In genomic region chr6:54629734-54630133, GRCm38 (mm10) we compare ENCODE assay signal across 9 mouse cellular contexts. TPM values are rescaled to one million over a fixed set of nuclear protein-coding genes. Genes with fewer than 3 reads are reported as not detected.
A peak's percentile ranks its signal among the peaks of the same experiment; 100 is the strongest.
DNase-seq lines count a peak whose midpoint lies in the region; ATAC-seq and TF ChIP-seq lines count a peak whose summit lies in the region.
"Had no signal": no experiment of that assay in that cellular context is flagged by ENCODE, and none has a peak within 500 bp of the region (broad histone marks: within the 10 kb centered on the region; RNA-seq: fewer than 3 reads in every experiment).

No protein-coding gene starts in this region.

- no peak for ATAC-seq in liver, embryonic 11.5 days (replicated peaks; ENCODE audit: low FRiP score)
- ATAC-seq in liver, embryonic 14.5 days (ENCODE audit: insufficient read depth) = no peak

- peak; percentile 37 for DNase-seq in adrenal gland, adult 2 months
- no peak for DNase-seq in adrenal gland, adult 8-10 months
- DNase-seq in liver = peak; percentile 27
- DNase-seq in liver, embryonic 11.5 days (ENCODE audit: low spot score) = no peak
- DNase-seq in cerebellum, postnatal 14 days = peak; percentile 39 to 44
- no peak for DNase-seq in liver, embryonic 14.5 days (ENCODE audit: low read depth in 3 of 3, low spot score in 3 of 3)
- DNase-seq in thymus, postnatal 25 days = peak; percentile 28
- DNase-seq in right cerebral cortex, postnatal 36 days (ENCODE audit: low spot score in 2 of 2) = no peak

- peak; percentile 58 for TF ChIP-seq CTCF in liver, embryonic 14.5 days (IDR thresholded peaks at IDR 0.05; ENCODE audit: low read depth)

- no peak overlapping the region for H3K4me3 ChIP-seq in liver, embryonic 11.5 days (ENCODE audit: low read depth, low read length)
- no peak overlapping the region for H3K4me3 ChIP-seq in liver, embryonic 14.5 days (ENCODE audit: insufficient read depth in 1 of 2, low read depth in 2 of 2, low read length in 2 of 2)
- H3K4me3 ChIP-seq: heart, embryonic 13.5 days had no signal

- no peaks in the 10 kb centered on the region for H3K27me3 ChIP-seq in liver, embryonic 11.5 days (replicated peaks; ENCODE audit: control insufficient read depth, insufficient read depth, low read length)
- no peaks in the 10 kb centered on the region for H3K27me3 ChIP-seq in liver, embryonic 14.5 days (ENCODE audit: control insufficient read depth, insufficient read depth, low read length)
- H3K27me3 ChIP-seq: heart, embryonic 13.5 days had no signal

- no peak overlapping the region for H3K4me2 ChIP-seq in liver, embryonic 11.5 days
- no peak overlapping the region for H3K4me2 ChIP-seq in liver, embryonic 14.5 days (ENCODE audit: low read depth)
- H3K4me2 ChIP-seq: heart, embryonic 13.5 days had no signal

- TF ChIP-seq EP300 in liver, embryonic 14.5 days (IDR thresholded peaks at IDR 0.05; ENCODE audit: low read depth) = no peak

- WGBS in liver, embryonic 11.5 days = 36% methylated on average over 7 of the region's 7 CpGs
- WGBS in liver, embryonic 14.5 days (ENCODE audit: insufficient replicate concordance) = 39% methylated on average over 7 of the region's 7 CpGs

- no peak overlapping the region for H3K27ac ChIP-seq in liver, embryonic 11.5 days (ENCODE audit: low read depth, low read length)
- no peak overlapping the region for H3K27ac ChIP-seq in liver, embryonic 14.5 days
- H3K27ac ChIP-seq: heart, embryonic 13.5 days had no signal

- H3K9ac ChIP-seq in liver, embryonic 11.5 days (ENCODE audit: low read depth, low read length) = no peak overlapping the region
- no peak overlapping the region for H3K9ac ChIP-seq in liver, embryonic 14.5 days (replicated peaks)
- H3K9ac ChIP-seq: heart, embryonic 13.5 days had no signal

- H3K4me1 ChIP-seq in liver, embryonic 11.5 days (replicated peaks; ENCODE audit: control insufficient read depth, insufficient read depth, low read length) = no peaks in the 10 kb centered on the region
- H3K4me1 ChIP-seq in liver, embryonic 14.5 days (replicated peaks; ENCODE audit: control insufficient read depth in 2 of 2, insufficient read depth in 2 of 2, low read length in 1 of 2) = no peaks in the 10 kb centered on the region
- H3K4me1 ChIP-seq: heart, embryonic 13.5 days had no signal

- no peaks in the 10 kb centered on the region for H3K9me3 ChIP-seq in liver, embryonic 11.5 days (ENCODE audit: control insufficient read depth, low read length)
- no peaks in the 10 kb centered on the region for H3K9me3 ChIP-seq in liver, embryonic 14.5 days (ENCODE audit: control insufficient read depth, low read length)
- H3K9me3 ChIP-seq: heart, embryonic 13.5 days had no signal

- no peaks in the 10 kb centered on the region for H3K36me3 ChIP-seq in liver, embryonic 11.5 days (ENCODE audit: control insufficient read depth, insufficient read depth, low read length)
- no peaks in the 10 kb centered on the region for H3K36me3 ChIP-seq in liver, embryonic 14.5 days (replicated peaks; ENCODE audit: control insufficient read depth, insufficient read depth, low read depth)

RNA-seq across cellular contexts. Expression of gene Fkbp14, which starts 32.6 kb away (rescaled TPM):
- total RNA-seq in adrenal gland, adult 2 months (2021) = 10 to 100 TPM; 14.9 to 28.4 TPM
- polyA plus RNA-seq in adrenal gland, adult 2 months (2012; rRNA removed) = 2.1 and 2.8 TPM in 2 replicates
- total RNA-seq in adrenal gland, adult 8-10 months (2022) = 10 to 100 TPM; 27.0 to 38.9 (median 31.5) TPM
- polyA plus RNA-seq in liver, embryonic 11.5 days (2014; fragmentation: Nextera tagmentation; extraction: Ambion mirVana) = 11.0 and 11.9 TPM in 2 replicates
- polyA plus RNA-seq in liver, embryonic 14.5 days (2012; rRNA removed) = 2.5 and 3.5 TPM in 2 replicates
- polyA plus RNA-seq in liver, embryonic 14.5 days (2014; fragmentation: Nextera tagmentation; extraction: Ambion mirVana) = 3.7 and 4.0 TPM in 2 replicates

RNA-seq across cellular contexts. Expression of gene Plekha8, which starts 34.8 kb away (rescaled TPM):
- 10 to 100 TPM; 17.8 to 18.0 TPM for total RNA-seq in adrenal gland, adult 2 months (2021)
- 2.6 and 2.8 TPM in 2 replicates for polyA plus RNA-seq in adrenal gland, adult 2 months (2012; rRNA removed)
- total RNA-seq in adrenal gland, adult 8-10 months (2022) = 10 to 100 TPM; 19.1 to 25.4 (median 20.4) TPM
- polyA plus RNA-seq in liver, embryonic 11.5 days (2014; fragmentation: Nextera tagmentation; extraction: Ambion mirVana) = 7.9 and 9.7 TPM in 2 replicates
- polyA plus RNA-seq in liver, embryonic 14.5 days (2012; rRNA removed) = 1.2 and 1.7 TPM in 2 replicates
- polyA plus RNA-seq in liver, embryonic 14.5 days (2014; fragmentation: Nextera tagmentation; extraction: Ambion mirVana) = 2.6 and 3.7 TPM in 2 replicates

RNA-seq across cellular contexts. Expression of gene Mturn, which starts 51.7 kb away (rescaled TPM):
- total RNA-seq in adrenal gland, adult 2 months (2021) = 10 to 100 TPM; 10.0 to 21.1 TPM
- 11.1 and 18.6 TPM in 2 replicates for polyA plus RNA-seq in adrenal gland, adult 2 months (2012; rRNA removed)
- 10 to 100 TPM; 15.6 to 30.6 (median 20.3) TPM for total RNA-seq in adrenal gland, adult 8-10 months (2022)
- polyA plus RNA-seq in liver, embryonic 11.5 days (2014; fragmentation: Nextera tagmentation; extraction: Ambion mirVana) = 1.4 and 1.8 TPM in 2 replicates
- 0.26 and 0.47 TPM in 2 replicates for polyA plus RNA-seq in liver, embryonic 14.5 days (2012; rRNA removed)
- polyA plus RNA-seq in liver, embryonic 14.5 days (2014; fragmentation: Nextera tagmentation; extraction: Ambion mirVana) = 0.75 and 0.81 TPM in 2 replicates

Comparison
In these comparisons a context has a peak if more than half of its experiments do, and no peak if none do; other contexts are left out.
1. DNase-seq: peak in adrenal gland, adult 2 months (single experiment), liver (single experiment), cerebellum, postnatal 14 days (2 of 2) and thymus, postnatal 25 days (single experiment); none in adrenal gland, adult 8-10 months (single experiment), liver, embryonic 11.5 days (single experiment), liver, embryonic 14.5 days (0 of 3) and right cerebral cortex, postnatal 36 days (0 of 2).